Mouse (Mus musculus): Measurements from ENCODE around the gene Rab11fip5. TPM values are rescaled to one million over a fixed set of nuclear protein-coding genes. Genes with fewer than 3 reads are reported as not detected.

Gene Rab11fip5
- polyA plus RNA-seq, 1 experiment from 2014 or later = 17.5 TPM

DNA sequence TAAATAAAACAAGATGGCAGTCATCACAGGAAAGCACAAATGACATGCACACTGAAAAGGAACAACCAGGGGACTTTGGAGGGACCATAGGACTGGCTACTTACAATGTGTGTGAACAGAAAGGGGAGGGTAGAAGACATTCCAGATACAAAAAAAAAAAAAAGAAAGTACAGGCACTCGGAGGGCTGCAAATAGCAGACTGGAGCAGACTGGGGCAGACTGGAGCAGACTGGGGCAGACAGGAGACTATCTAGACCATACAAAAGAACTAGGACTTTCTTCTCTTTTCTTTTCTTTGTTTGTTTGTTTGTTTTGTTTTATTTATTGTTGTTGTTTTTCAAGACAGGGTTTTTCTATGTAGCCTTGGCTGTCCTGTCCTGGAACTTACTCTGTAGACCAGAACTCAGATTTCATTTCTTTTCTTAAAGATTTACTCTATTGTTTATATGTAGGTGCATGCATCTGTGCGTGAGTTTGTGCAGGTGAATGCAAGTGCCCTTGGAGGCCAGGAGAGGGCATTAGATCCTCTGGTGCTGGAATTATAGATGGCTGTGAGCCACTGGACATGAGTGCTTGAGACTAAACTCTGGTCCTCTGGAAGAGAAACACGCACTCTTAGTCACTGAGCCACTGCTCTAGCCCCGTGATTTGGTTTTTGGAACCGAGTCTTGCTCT lies 11.1 kb downstream of the Rab11fip5 start:
- WGBS (ENCODE audit: insufficient replicate concordance) = 76% methylated on average over 5 of the region's 5 CpGs
- H3K9ac ChIP-seq (ENCODE audit: low read depth, low read length) = no peak overlapping the region
- H3K4me3 ChIP-seq (ENCODE audit: low read depth, low read length) = no peak overlapping the region
- H3K9me3 ChIP-seq (replicated peaks; ENCODE audit: control insufficient read depth, low read length) = no peaks in the 10 kb centered on the region
- H3K36me3 ChIP-seq (ENCODE audit: control insufficient read depth, insufficient read depth, low read length) = no peaks in the 10 kb centered on the region
- H3K4me2 ChIP-seq = no peak overlapping the region
- H3K4me1 ChIP-seq (ENCODE audit: control insufficient read depth, insufficient read depth, low read length) = peaks cover 48% of the 10 kb centered on the region
- ATAC-seq (replicated peaks; ENCODE audit: insufficient number of reproducible peaks, low FRiP score, low TSS enrichment) = no peak
- H3K27ac ChIP-seq (ENCODE audit: low read depth, low read length) = peak overlapping the region; percentile 86
- no peaks in the 10 kb centered on the region for H3K27me3 ChIP-seq (ENCODE audit: control insufficient read depth, insufficient read depth, low read length)

DNA sequence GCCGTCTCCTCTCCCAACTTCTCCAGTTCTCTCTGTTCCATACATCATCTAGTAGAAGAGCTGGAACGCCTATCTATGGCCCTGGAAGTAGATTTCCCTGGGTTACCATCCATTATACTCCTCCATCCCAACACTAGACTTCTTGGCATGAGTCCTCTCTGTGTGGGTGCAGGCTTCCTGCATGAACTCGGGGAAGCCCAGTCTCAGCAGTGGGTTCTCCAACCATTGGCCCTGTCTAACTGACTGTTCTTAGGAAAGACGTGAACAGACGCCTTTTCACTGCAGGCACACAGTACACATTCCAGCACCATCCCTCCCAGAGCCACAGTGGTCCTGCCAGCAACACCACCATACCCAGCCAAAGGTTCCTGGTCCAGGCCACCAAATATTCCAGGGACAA lies 11.8 kb downstream of the Rab11fip5 start:
- Histone ChIP-seq H3K9ac (ENCODE audit: low read depth, low read length) (no peak overlapping the region), H3K4me1 (ENCODE audit: control insufficient read depth, insufficient read depth, low read length) (peaks cover 44% of the 10 kb centered on the region), H3K36me3 (ENCODE audit: control insufficient read depth, insufficient read depth, low read length) (no peaks in the 10 kb centered on the region), H3K27me3 (ENCODE audit: control insufficient read depth, insufficient read depth, low read length) (no peaks in the 10 kb centered on the region), H3K27ac (ENCODE audit: low read depth, low read length) (no peak overlapping the region), H3K4me2 (no peak overlapping the region), H3K9me3 (replicated peaks; ENCODE audit: control insufficient read depth, low read length) (no peaks in the 10 kb centered on the region), H3K4me3 (ENCODE audit: low read depth, low read length) (no peak overlapping the region)
- ATAC-seq (replicated peaks; ENCODE audit: insufficient number of reproducible peaks, low FRiP score, low TSS enrichment) = no peak
- 76% methylated on average over 5 of the region's 5 CpGs for WGBS (ENCODE audit: insufficient replicate concordance)

DNA sequence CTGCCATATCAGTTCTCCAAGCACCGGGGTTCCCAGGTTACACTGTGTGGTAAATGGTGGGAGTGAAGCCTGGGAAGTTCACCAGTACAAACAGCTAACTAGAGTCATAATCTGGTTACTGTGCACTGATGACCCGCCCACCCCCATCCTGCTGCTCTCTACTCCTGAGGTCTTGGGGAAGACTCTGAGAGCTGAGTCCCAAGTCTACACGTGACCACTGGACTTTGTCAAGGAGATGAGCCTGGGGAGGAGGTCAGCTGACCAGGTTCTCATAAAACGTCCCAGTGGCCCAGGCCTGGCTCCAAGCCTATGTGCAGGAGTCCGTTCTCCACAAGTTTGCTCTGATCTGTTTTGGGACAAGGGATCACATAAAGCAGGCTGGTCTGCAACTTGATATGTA lies 14.1 kb downstream of the Rab11fip5 start:
- H3K27ac ChIP-seq (ENCODE audit: low read depth, low read length) = no peak overlapping the region
- no peak for ATAC-seq (replicated peaks; ENCODE audit: insufficient number of reproducible peaks, low FRiP score, low TSS enrichment)
- no peak overlapping the region for H3K9ac ChIP-seq (ENCODE audit: low read depth, low read length)
- no peaks in the 10 kb centered on the region for H3K36me3 ChIP-seq (ENCODE audit: control insufficient read depth, insufficient read depth, low read length)
- H3K4me3 ChIP-seq (ENCODE audit: low read depth, low read length) = no peak overlapping the region
- H3K27me3 ChIP-seq (ENCODE audit: control insufficient read depth, insufficient read depth, low read length) = no peaks in the 10 kb centered on the region
- peaks cover 38% of the 10 kb centered on the region for H3K4me1 ChIP-seq (ENCODE audit: control insufficient read depth, insufficient read depth, low read length)
- H3K4me2 ChIP-seq = no peak overlapping the region
- WGBS (ENCODE audit: insufficient replicate concordance) = 73% methylated on average over 5 of the region's 5 CpGs
- H3K9me3 ChIP-seq (replicated peaks; ENCODE audit: control insufficient read depth, low read length) = no peaks in the 10 kb centered on the region

DNA sequence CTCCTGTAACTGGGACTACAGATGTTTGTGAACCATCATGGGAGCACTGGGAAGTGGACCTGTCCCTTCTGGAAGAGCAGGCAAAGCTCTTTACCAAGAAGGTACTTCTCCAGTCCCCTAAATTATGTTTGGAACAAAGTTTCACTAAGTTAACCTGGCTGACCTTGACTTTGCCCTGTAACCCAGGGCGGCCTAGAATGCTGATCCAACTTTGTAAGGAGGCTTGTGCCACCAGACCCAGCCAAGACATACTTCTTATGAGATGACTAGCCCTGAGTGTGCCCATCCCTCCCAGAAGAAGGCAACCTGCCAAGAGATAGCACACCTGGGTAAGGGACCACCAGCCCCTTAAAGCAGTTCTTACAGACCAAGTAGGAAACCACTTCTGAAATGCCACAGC lies 15.6 kb downstream of the Rab11fip5 start:
- ATAC-seq (replicated peaks; ENCODE audit: insufficient number of reproducible peaks, low FRiP score, low TSS enrichment) = no peak
- Histone ChIP-seq H3K4me1 (ENCODE audit: control insufficient read depth, insufficient read depth, low read length) (peaks cover 31% of the 10 kb centered on the region), H3K9ac (ENCODE audit: low read depth, low read length) (no peak overlapping the region), H3K9me3 (replicated peaks; ENCODE audit: control insufficient read depth, low read length) (no peaks in the 10 kb centered on the region), H3K27ac (ENCODE audit: low read depth, low read length) (no peak overlapping the region), H3K4me2 (no peak overlapping the region), H3K4me3 (ENCODE audit: low read depth, low read length) (no peak overlapping the region), H3K27me3 (ENCODE audit: control insufficient read depth, insufficient read depth, low read length) (no peaks in the 10 kb centered on the region), H3K36me3 (ENCODE audit: control insufficient read depth, insufficient read depth, low read length) (no peaks in the 10 kb centered on the region)
- whole genome bisulfite sequencing (ENCODE audit: insufficient replicate concordance) = 91% methylated on average over 1 of the region's 1 CpGs

DNA sequence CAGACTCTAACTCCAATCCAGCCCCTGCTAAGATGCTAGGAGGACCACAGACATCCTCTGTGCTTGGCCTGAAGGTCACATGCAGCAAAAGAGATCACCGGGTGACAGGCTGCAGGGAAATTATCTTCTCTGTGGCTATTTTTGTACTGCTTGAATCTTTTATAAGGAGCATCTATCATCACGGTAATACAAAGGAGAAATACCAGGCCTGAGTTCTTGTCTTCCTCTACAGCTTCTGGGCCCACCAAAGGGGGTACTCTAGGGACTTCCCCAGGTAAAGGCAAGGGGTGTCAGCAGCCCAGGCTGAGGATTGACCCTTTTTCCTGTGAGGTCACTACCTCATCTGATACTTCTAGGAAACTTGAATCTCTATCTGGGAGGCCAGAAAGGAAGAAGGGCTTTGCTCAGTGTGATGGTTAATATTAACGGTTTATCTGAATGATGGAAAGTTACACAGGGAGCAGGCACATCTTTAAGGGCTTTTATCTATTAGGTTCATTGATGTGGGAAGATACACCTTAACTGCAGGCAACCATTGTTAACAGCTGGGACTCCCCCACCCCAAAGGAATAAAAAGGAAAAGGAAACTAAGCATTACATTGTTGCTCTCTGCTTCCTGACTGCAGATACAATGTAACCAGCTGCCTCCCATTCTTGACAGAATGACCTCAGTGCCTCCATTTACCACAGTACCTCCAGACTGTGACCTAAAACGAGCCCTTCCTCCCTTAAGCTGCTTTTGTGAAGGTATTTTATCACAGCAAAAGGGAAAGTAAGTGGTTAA lies 17.6 kb downstream of the Rab11fip5 start:
- Histone ChIP-seq H3K9me3 (replicated peaks; ENCODE audit: control insufficient read depth, low read length) (no peaks in the 10 kb centered on the region), H3K27me3 (ENCODE audit: control insufficient read depth, insufficient read depth, low read length) (no peaks in the 10 kb centered on the region), H3K9ac (ENCODE audit: low read depth, low read length) (no peak overlapping the region), H3K4me2 (peak overlapping the region; percentile 15; the same call in 1 of the 2 replicates), H3K4me3 (ENCODE audit: low read depth, low read length) (no peak overlapping the region), H3K36me3 (ENCODE audit: control insufficient read depth, insufficient read depth, low read length) (no peaks in the 10 kb centered on the region), H3K4me1 (ENCODE audit: control insufficient read depth, insufficient read depth, low read length) (peaks cover 23% of the 10 kb centered on the region), H3K27ac (ENCODE audit: low read depth, low read length) (peak overlapping the region; percentile 67)
- 38% methylated on average over 4 of the region's 4 CpGs for WGBS (ENCODE audit: insufficient replicate concordance)
- ATAC-seq (replicated peaks; ENCODE audit: insufficient number of reproducible peaks, low FRiP score, low TSS enrichment) = no peak

- no peak for ATAC-seq (replicated peaks; ENCODE audit: insufficient number of reproducible peaks, low FRiP score, low TSS enrichment)
- Histone ChIP-seq H3K4me1 (ENCODE audit: control insufficient read depth, insufficient read depth, low read length) (peaks cover 21% of the 10 kb centered on the region), H3K4me2 (no peak overlapping the region), H3K27me3 (ENCODE audit: control insufficient read depth, insufficient read depth, low read length) (no peaks in the 10 kb centered on the region), H3K27ac (ENCODE audit: low read depth, low read length) (0 out of 2 replicates have a peak overlapping the region, but pooled peaks have one; percentile 67), H3K4me3 (ENCODE audit: low read depth, low read length) (no peak overlapping the region), H3K9ac (ENCODE audit: low read depth, low read length) (no peak overlapping the region; the same call in 1 of the 2 replicates), H3K9me3 (replicated peaks; ENCODE audit: control insufficient read depth, low read length) (no peaks in the 10 kb centered on the region), H3K36me3 (ENCODE audit: control insufficient read depth, insufficient read depth, low read length) (no peaks in the 10 kb centered on the region)
- 94% methylated on average over 2 of the region's 2 CpGs for WGBS (ENCODE audit: insufficient replicate concordance)
Measured at GRCm38 (mm10) chr6:85355753-85356152, 18.7 kb downstream of the Rab11fip5 start.

- no peaks in the 10 kb centered on the region for H3K27me3 ChIP-seq (ENCODE audit: control insufficient read depth, insufficient read depth, low read length)
- no peak overlapping the region for H3K27ac ChIP-seq (ENCODE audit: low read depth, low read length)
- no peaks in the 10 kb centered on the region for H3K9me3 ChIP-seq (replicated peaks; ENCODE audit: control insufficient read depth, low read length)
- H3K4me3 ChIP-seq (ENCODE audit: low read depth, low read length) = no peak overlapping the region
- peaks cover 18% of the 10 kb centered on the region for H3K4me1 ChIP-seq (ENCODE audit: control insufficient read depth, insufficient read depth, low read length)
- 70% methylated on average over 6 of the region's 6 CpGs for WGBS (ENCODE audit: insufficient replicate concordance)
- no peak for ATAC-seq (replicated peaks; ENCODE audit: insufficient number of reproducible peaks, low FRiP score, low TSS enrichment)
- H3K36me3 ChIP-seq (ENCODE audit: control insufficient read depth, insufficient read depth, low read length) = no peaks in the 10 kb centered on the region
- no peak overlapping the region for H3K9ac ChIP-seq (ENCODE audit: low read depth, low read length)
- H3K4me2 ChIP-seq = no peak overlapping the region
Measured at GRCm38 (mm10) chr6:85354709-85355108, 19.7 kb downstream of the Rab11fip5 start.

GRCm38 (mm10) chr6:85353706-85354105 lies 20.7 kb downstream of the Rab11fip5 start:
- no peak overlapping the region for H3K4me2 ChIP-seq
- H3K27me3 ChIP-seq (ENCODE audit: control insufficient read depth, insufficient read depth, low read length) = no peaks in the 10 kb centered on the region
- no peak overlapping the region for H3K4me3 ChIP-seq (ENCODE audit: low read depth, low read length)
- no peak for ATAC-seq (replicated peaks; ENCODE audit: insufficient number of reproducible peaks, low FRiP score, low TSS enrichment)
- H3K9ac ChIP-seq (ENCODE audit: low read depth, low read length) = no peak overlapping the region
- H3K36me3 ChIP-seq (ENCODE audit: control insufficient read depth, insufficient read depth, low read length) = no peaks in the 10 kb centered on the region
- no peaks in the 10 kb centered on the region for H3K9me3 ChIP-seq (replicated peaks; ENCODE audit: control insufficient read depth, low read length)
- H3K27ac ChIP-seq (ENCODE audit: low read depth, low read length) = no peak overlapping the region
- H3K4me1 ChIP-seq (ENCODE audit: control insufficient read depth, insufficient read depth, low read length) = peaks cover 22% of the 10 kb centered on the region
- WGBS (ENCODE audit: insufficient replicate concordance) = 63% methylated on average over 3 of the region's 3 CpGs
